Mouse (Mus musculus) retina, embryonic 14.5 days (tissue): ENCODE results near the gene Etfb.
A peak's percentile ranks its signal among the peaks of the same experiment; 100 is the strongest.

Source experiments
- DNase-seq: peaks from one replicate; pipeline ENCODE4 v3.0.0-alpha.2; 2015; ENCODE audit warnings: low spot score

Gene Etfb

GRCm38 (mm10) chr7:43449811-43450210 is 5.9 kb downstream of the Etfb start:
- DNase-seq = no peak

- no peak for DNase-seq
Measured at GRCm38 (mm10) chr7:43451726-43452125, 7.8 kb downstream of the Etfb start.

GRCm38 (mm10) chr7:43452609-43453008 is 8.7 kb downstream of the Etfb start:
- DNase-seq = no peak

GRCm38 (mm10) chr7:43453599-43454355 is 9.9 kb downstream of the Etfb start:
- no peak for DNase-seq

GRCm38 (mm10) chr7:43454371-43454770 is 10.5 kb downstream of the Etfb start:
- no peak for DNase-seq

- DNase-seq = no peak
Measured at GRCm38 (mm10) chr7:43462851-43463250, 19.0 kb downstream of the Etfb start, which contains the start of gene Vsig10l. Vsig10l (plus strand) TSS chr7:43463151.

GRCm38 (mm10) chr7:43463976-43464375 is 20.1 kb downstream of the Etfb start:
- DNase-seq = no peak

- DNase-seq = no peak
Measured at GRCm38 (mm10) chr7:43464864-43465343, 21.0 kb downstream of the Etfb start.

GRCm38 (mm10) chr7:43465344-43466098 is 21.6 kb downstream of the Etfb start:
- DNase-seq = peak; percentile 92

- peak; percentile 83 for DNase-seq
Measured at GRCm38 (mm10) chr7:43466099-43466694, 22.3 kb downstream of the Etfb start.

GRCm38 (mm10) chr7:43470373-43470772 is 26.5 kb downstream of the Etfb start:
- DNase-seq = peak; percentile 72

GRCm38 (mm10) chr7:43475706-43476105 is 31.8 kb downstream of the Etfb start:
- DNase-seq = no peak

GRCm38 (mm10) chr7:43476376-43476775 is 32.5 kb downstream of the Etfb start:
- no peak for DNase-seq

GRCm38 (mm10) chr7:43481191-43481590 is 37.3 kb downstream of the Etfb start:
- DNase-seq = no peak

GRCm38 (mm10) chr7:43482090-43482716 is 38.3 kb downstream of the Etfb start:
- peak; percentile 32 for DNase-seq

- no peak for DNase-seq
Measured at GRCm38 (mm10) chr7:43483236-43483635, 39.4 kb downstream of the Etfb start.

GRCm38 (mm10) chr7:43488646-43489045 is 44.8 kb downstream of the Etfb start:
- peak; percentile 59 for DNase-seq

GRCm38 (mm10) chr7:43489631-43490125 is 45.8 kb downstream of the Etfb start, which contains the start of gene Iglon5:
Iglon5 (minus strand) TSS chr7:43490075.
- DNase-seq = peak; percentile 37

- DNase-seq = peak; percentile 76
Measured at GRCm38 (mm10) chr7:43490182-43490584, 46.3 kb downstream of the Etfb start.

GRCm38 (mm10) chr7:43490861-43491260 is 47.0 kb downstream of the Etfb start:
- no peak for DNase-seq

- DNase-seq = peak; percentile 86
Measured at GRCm38 (mm10) chr7:43495343-43496021, 51.6 kb downstream of the Etfb start.
